In the genomic region with DNA sequence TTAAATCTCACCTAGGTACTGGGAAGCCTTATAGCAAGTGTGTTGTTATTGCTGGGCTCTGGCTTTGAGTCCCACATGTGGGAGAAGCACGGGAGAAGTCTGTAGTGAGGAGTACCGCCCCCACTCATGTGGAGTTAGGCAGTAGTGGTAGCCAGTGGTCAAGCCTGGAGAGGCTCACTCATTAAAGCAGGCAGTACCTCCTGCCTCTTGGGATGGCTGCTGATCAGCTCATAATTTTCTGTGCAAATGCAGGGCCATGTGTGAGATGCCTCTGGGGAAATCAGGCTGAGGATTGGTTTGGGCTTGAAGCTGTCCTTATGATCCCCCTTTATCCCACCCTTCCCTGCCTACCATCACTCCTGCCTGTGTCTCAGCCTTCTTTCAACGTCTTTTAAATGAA, we compare ENCODE assay signal across 17 mouse cellular contexts. TPM values are rescaled to one million over a fixed set of nuclear protein-coding genes. Genes with fewer than 3 reads are reported as not detected.
"Had no signal": no experiment of that assay in that cellular context is flagged by ENCODE, and none has a peak within 500 bp of the region (broad histone marks: within the 10 kb centered on the region; RNA-seq: fewer than 3 reads in every experiment).

No protein-coding gene starts in this region.

- H3K9ac ChIP-seq: liver, embryonic 15.5 days; stomach, embryonic 15.5 days had no signal

- H3K9me3 ChIP-seq: limb, embryonic 10.5 days; liver, embryonic 15.5 days; stomach, embryonic 15.5 days had no signal

- H3K4me3 ChIP-seq: limb, embryonic 10.5 days; liver, embryonic 15.5 days; myocyte; stomach, embryonic 15.5 days had no signal

- H3K4me2 ChIP-seq: liver, embryonic 11.5 days; liver, embryonic 15.5 days; stomach, embryonic 15.5 days had no signal

- H3K27ac ChIP-seq: kidney, postnatal 0 days; limb, embryonic 10.5 days; liver, embryonic 15.5 days; stomach, embryonic 15.5 days had no signal

- H3K27me3 ChIP-seq: stomach, embryonic 15.5 days had no signal

- H3K4me1 ChIP-seq: liver, embryonic 15.5 days; stomach, embryonic 15.5 days had no signal

- DNase-seq: kidney, adult 11 months; kidney, adult 9 months; kidney, postnatal 36 days; lung, adult 2 months; lung, postnatal 36 days; retina, postnatal 1 day; right cerebral cortex, postnatal 14 days; thymus, adult 2 months; thymus, postnatal 25 days had no signal

- ATAC-seq: lung, postnatal 0 days had no signal

- H3K36me3 ChIP-seq: limb, embryonic 10.5 days; liver, embryonic 15.5 days; stomach, embryonic 15.5 days had no signal

RNA-seq across cellular contexts. Expression of a gene that starts 11.0 kb away (rescaled TPM):
- total RNA-seq: megakaryocyte, adult 5-6 weeks had no signal

RNA-seq across cellular contexts. Expression of a gene that starts 44.1 kb away (rescaled TPM):
- total RNA-seq: megakaryocyte, adult 5-6 weeks had no signal
- polyA plus RNA-seq: liver, embryonic 11.5 days; liver, embryonic 15.5 days; myocyte had no signal
